Mouse (Mus musculus) layer of hippocampus, postnatal 25 days (tissue): ENCODE data around the gene Arf4. TPM values are rescaled to one million over a fixed set of nuclear protein-coding genes. Genes with fewer than 3 reads are reported as not detected.
A peak's percentile ranks its signal among the peaks of the same experiment; 100 is the strongest.
"Not testable (repeated sequence)": the region's sequence is repeated elsewhere in the genome, so short reads cannot be mapped to it uniquely, and the experiment has no call there.

Source experiments
- DNase-seq, 2 experiments: peaks; one replicate each; pipeline ENCODE4 v3.0.0; 2022; ENCODE audit warnings: mixed read lengths in 2 of 2, low spot score in 1 of 2; ENCODE audit errors: extremely low spot score in 1 of 2
- total RNA-seq, 2 experiments: library from RNA; stranded (reverse); gene quantifications; 2 replicates each; pipeline ENCODE4 v1.2.3; 2021

Gene Arf4
- total RNA-seq, 2 experiments from 2014 or later = 118 to 130 TPM

GRCm38 (mm10) chr14:26660233-26660632 lies 22.4 kb downstream of the Arf4 start:
- no peak for DNase-seq

GRCm38 (mm10) chr14:26662016-26662415 lies 24.1 kb downstream of the Arf4 start:
- DNase-seq = no peak

GRCm38 (mm10) chr14:26662488-26662887 lies 24.6 kb downstream of the Arf4 start:
- no peak for DNase-seq

- DNase-seq = no peak
These were observed 26.0 kb downstream of the Arf4 start for GRCm38 (mm10) chr14:26663851-26664250.

- no peak for DNase-seq
These were observed 30.1 kb downstream of the Arf4 start for GRCm38 (mm10) chr14:26667991-26668370.

GRCm38 (mm10) chr14:26668371-26669291 lies 30.8 kb downstream of the Arf4 start:
- DNase-seq = peak; percentile 9 to 23

GRCm38 (mm10) chr14:26669292-26670073 lies 31.6 kb downstream of the Arf4 start, which contains the start of gene Pde12:
Pde12 (minus strand) TSS chr14:26669883.
- DNase-seq = peak; percentile 79 to 86

- no peak for DNase-seq
These were observed 33.1 kb downstream of the Arf4 start for GRCm38 (mm10) chr14:26670964-26671363.

- not testable (repeated sequence) for DNase-seq
These were observed 34.2 kb downstream of the Arf4 start for GRCm38 (mm10) chr14:26671870-26672615.

- not testable (repeated sequence) for DNase-seq
These were observed 36.7 kb downstream of the Arf4 start for GRCm38 (mm10) chr14:26674476-26675169.

- peak in 1 of 2 experiments; percentile 11 for DNase-seq
These were observed 37.5 kb downstream of the Arf4 start for GRCm38 (mm10) chr14:26675371-26675770.

GRCm38 (mm10) chr14:26675791-26676190 lies 37.9 kb downstream of the Arf4 start:
- DNase-seq = no peak

GRCm38 (mm10) chr14:26690727-26691126 lies 52.9 kb downstream of the Arf4 start:
- no peak for DNase-seq

GRCm38 (mm10) chr14:26691363-26691762 lies 53.5 kb downstream of the Arf4 start:
- DNase-seq = no peak

GRCm38 (mm10) chr14:26692974-26693373 lies 55.1 kb downstream of the Arf4 start, which contains the start of gene Dnah12:
Dnah12 (plus strand) TSS chr14:26693274.
- no peak for DNase-seq

- no peak for DNase-seq
These were observed 60.0 kb downstream of the Arf4 start for GRCm38 (mm10) chr14:26697912-26698311.

GRCm38 (mm10) chr14:26705246-26705645 lies 67.4 kb downstream of the Arf4 start:
- DNase-seq = not testable (repeated sequence)
